Mouse (Mus musculus) activated CD4-positive, CD25-positive, alpha-beta regulatory T cell, adult 9 weeks (primary cell): Measurements from ENCODE around the gene Nynrin. TPM values are rescaled to one million over a fixed set of nuclear protein-coding genes. Genes with fewer than 3 reads are reported as not detected.

Experiments used
- polyA plus RNA-seq: library from polyadenylated mRNA; unstranded; fragments of 100-300 nt; shearing (Covaris generic); gene quantifications from one replicate; pipeline ENCODE4 v1.2.1, GENCODE M21; 2017

The Nynrin gene
- 1.5 TPM for polyA plus RNA-seq

GRCm38 (mm10) chr14:55853621-55854285 is at the start of gene Nynrin:
Gene Nynrin, plus strand, starts transcription at chr14:55854010.

DNA sequence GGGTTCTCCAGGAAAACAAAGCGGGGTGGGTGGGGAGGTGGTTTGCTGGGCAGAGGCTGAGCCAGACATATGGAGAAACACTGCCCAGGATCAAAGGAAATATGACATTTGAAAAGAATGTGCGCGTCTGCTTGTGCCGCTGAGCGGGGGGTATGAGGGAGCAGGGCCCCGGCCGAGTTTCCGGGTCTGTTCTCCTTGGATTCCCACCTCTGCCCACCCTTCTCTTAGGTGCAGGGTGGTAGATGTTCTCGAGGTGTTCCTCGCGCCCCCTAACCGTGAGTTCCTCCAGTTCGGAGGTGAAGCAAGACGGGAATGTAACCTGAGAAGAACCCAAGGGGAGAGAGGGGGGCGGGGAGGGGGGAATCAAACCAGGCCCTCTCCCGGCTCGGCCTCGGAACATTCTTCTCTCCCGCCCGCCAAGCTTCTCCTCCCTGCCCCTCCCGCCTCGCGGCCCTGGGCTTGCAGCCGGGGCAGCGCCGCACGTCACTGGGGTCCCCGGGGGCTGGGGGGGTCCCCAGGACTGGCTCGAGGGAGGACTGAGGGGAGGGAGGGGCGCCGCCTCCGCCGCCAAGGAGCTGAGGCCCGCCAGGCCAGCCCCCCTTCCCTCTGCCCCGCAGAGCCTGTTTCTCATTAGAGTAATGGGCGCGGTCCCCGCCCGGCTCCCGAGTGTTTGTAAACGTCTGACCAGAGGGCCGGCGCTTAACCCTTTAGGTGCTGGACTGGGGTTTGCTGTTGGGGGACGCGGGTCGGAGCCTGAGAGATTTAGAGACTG is 30.6 kb upstream of the Nynrin start, which contains the start of gene Nfatc4:
Gene Nfatc4, plus strand, starts transcription at position 154 of the 772 bp plus-strand sequence.

GRCm38 (mm10) chr14:55884166-55884565 is 30.4 kb downstream of the Nynrin start, which contains the start of gene Cbln3:
Gene Cbln3, minus strand, starts transcription at chr14:55884392.

GRCm38 (mm10) chr14:55884713-55885113 is 30.9 kb downstream of the Nynrin start, which contains the start of gene Khnyn:
Gene Khnyn, plus strand, starts transcription at chr14:55884947.

DNA sequence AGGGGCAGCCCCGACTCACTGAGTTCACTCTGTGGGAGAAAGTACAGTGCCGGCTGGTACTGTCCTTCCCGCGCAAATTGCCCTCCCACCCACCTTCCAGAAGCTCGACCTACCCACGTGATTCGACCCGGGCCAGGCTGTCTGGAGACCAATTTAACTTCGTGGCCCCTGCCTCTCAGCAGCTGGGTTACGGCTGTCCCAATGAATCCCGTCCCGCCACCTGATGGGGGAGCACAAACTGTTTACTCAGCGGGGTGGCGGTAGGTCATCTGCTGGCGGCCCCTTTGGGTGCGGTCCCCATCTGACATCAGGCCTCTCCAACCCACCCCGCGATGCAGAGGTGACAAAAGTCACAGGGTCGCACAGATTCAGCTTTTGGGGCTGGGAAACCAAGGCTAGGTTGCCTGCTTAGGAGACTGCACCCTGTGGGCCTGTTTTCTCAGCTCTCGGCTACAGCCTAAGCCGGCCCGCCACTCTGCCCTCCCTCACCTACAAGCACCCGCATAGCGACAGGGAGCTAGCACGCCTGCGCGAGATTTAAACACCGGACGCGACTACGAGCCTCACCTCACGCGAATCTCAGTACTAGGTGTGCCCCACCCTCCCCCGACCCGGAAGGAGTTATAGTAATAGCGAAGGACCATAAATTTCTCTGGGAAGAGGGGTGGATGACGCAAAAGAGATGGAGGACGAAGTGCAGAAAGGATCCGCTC is 46.0 kb downstream of the Nynrin start, which contains the start of gene Sdr39u1:
Gene Sdr39u1, minus strand, starts transcription at position 593 of the 713 bp plus-strand sequence.

Other genes starting within 250 kb of the Nynrin start
- 10.1 TPM for gene Rec8, start 236.0 kb upstream of the Nynrin start, polyA plus RNA-seq
- gene Ipo4, start 218.1 kb upstream of the Nynrin start, polyA plus RNA-seq = 74.4 TPM
- 2.5 TPM for gene Gm49378, start 216.1 kb upstream of the Nynrin start, polyA plus RNA-seq
- gene Tm9sf1, start 210.2 kb upstream of the Nynrin start, polyA plus RNA-seq = 95.5 TPM
- 1.4 TPM for gene Tssk4, start 203.8 kb upstream of the Nynrin start, polyA plus RNA-seq
- gene Mdp1, start 193.5 kb upstream of the Nynrin start, polyA plus RNA-seq = 120 TPM
- 49.3 TPM for gene Gmpr2, start 182.1 kb upstream of the Nynrin start, polyA plus RNA-seq
- 452 TPM for gene Nedd8, start 181.9 kb upstream of the Nynrin start, polyA plus RNA-seq
- 62.3 TPM for gene Tinf2, start 172.2 kb upstream of the Nynrin start, polyA plus RNA-seq
- 0.39 TPM for gene Tgm1, start 140.1 kb upstream of the Nynrin start, polyA plus RNA-seq
- gene Rabggta, start 131.7 kb upstream of the Nynrin start, polyA plus RNA-seq = 71.3 TPM
- 56.9 TPM for gene Dhrs1, start 108.3 kb upstream of the Nynrin start, polyA plus RNA-seq
- 15.6 TPM for gene Nop9, start 108.3 kb upstream of the Nynrin start, polyA plus RNA-seq
- not detected for gene Cideb, start 95.6 kb upstream of the Nynrin start, polyA plus RNA-seq
- not detected for gene Ltb4r2, start 92.6 kb upstream of the Nynrin start, polyA plus RNA-seq
- 3.1 TPM for gene Ltb4r1, start 88.0 kb upstream of the Nynrin start, polyA plus RNA-seq
- gene Adcy4, start 69.9 kb upstream of the Nynrin start, polyA plus RNA-seq = 0.11 TPM
- gene Ripk3, start 65.1 kb upstream of the Nynrin start, polyA plus RNA-seq = 81.9 TPM
- gene Nfatc4, start 30.9 kb upstream of the Nynrin start, polyA plus RNA-seq = not detected
- gene Cbln3, start 30.4 kb downstream of the Nynrin start, polyA plus RNA-seq = not detected
- gene Khnyn, start 30.9 kb downstream of the Nynrin start, polyA plus RNA-seq = 115 TPM
- 75.8 TPM for gene Sdr39u1, start 46.3 kb downstream of the Nynrin start, polyA plus RNA-seq
- gene Cma1, start 90.7 kb downstream of the Nynrin start, polyA plus RNA-seq = not detected
- gene Cma2, start 97.0 kb downstream of the Nynrin start, polyA plus RNA-seq = not detected
- not detected for gene Mcpt1, start 164.0 kb downstream of the Nynrin start, polyA plus RNA-seq
- not detected for gene Mcpt9, start 176.5 kb downstream of the Nynrin start, polyA plus RNA-seq
- gene Mcpt2, start 188.0 kb downstream of the Nynrin start, polyA plus RNA-seq = not detected
- gene Mcpt4, start 208.3 kb downstream of the Nynrin start, polyA plus RNA-seq = not detected
- gene Mcpt8, start 231.3 kb downstream of the Nynrin start, polyA plus RNA-seq = not detected
- gene Ctsg, start 248.6 kb downstream of the Nynrin start, polyA plus RNA-seq = not detected